Mouse (Mus musculus): Measurements from ENCODE around the gene Arl16. TPM values are rescaled to one million over a fixed set of nuclear protein-coding genes. Genes with fewer than 3 reads are reported as not detected.
"Not testable (repeated sequence)": the region's sequence is repeated elsewhere in the genome, so short reads cannot be mapped to it uniquely, and the experiment has no call there.

The Arl16 gene
- 21.1 and 23.8 TPM in 2 replicates for polyA plus RNA-seq (2012; rRNA removed)

DNA sequence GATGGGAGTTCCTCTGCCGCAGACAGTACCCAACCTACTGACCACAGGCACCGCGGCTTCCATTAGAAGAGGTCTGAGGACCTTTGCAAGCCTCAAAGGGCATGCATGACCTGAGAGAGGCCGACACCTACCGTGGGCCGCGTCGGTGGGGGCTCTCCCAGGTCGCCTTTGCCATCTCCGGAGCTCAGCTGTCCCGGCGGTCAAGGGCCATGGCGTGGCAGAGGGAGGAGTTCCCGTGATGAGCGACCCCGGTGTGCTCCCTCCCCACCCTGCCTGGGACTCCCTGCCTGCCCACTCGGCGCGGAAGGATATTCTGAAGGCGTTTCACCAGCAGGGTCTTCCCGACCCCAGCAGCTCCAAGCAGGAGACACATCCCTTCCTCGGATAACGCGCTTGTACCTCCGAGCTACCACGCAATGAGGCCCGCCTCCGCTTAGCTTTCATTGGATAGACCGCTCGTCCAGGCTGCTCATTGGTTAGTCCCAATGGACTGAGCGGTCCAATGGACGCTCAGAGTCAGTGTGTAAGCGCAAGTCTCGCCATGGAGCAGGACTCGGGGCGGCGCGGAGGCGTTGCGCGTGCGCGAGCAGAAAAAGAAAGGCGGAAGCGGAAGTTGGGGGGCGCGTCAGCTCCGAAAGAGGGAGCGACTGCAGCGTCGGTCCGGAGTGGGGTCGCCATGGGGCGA, at the start of gene Arl16:
TSS of gene Arl16 (minus strand) at position 557 of the 685 bp plus-strand sequence.
- H3K36me3 ChIP-seq (ENCODE audit: control insufficient read depth, insufficient read depth, low read length), result no peaks in the 10 kb centered on the region; the same call in 1 of the 2 replicates
- H3K27me3 ChIP-seq (replicated peaks; ENCODE audit: control insufficient read depth, insufficient read depth, low read length), result no peaks in the 10 kb centered on the region
- H3K4me3 ChIP-seq (ENCODE audit: insufficient read depth, low read depth, low read length), result peak within 1 kb of the TSS; percentile 96
- under 1% methylated on average over 54 of the region's 54 CpGs for WGBS
- H3K27ac ChIP-seq (ENCODE audit: insufficient read depth, low read depth, low read length), result peak within 1 kb of the TSS; percentile 32; the same call in 1 of the 2 replicates
- H3K4me1 ChIP-seq (ENCODE audit: control insufficient read depth, insufficient read depth, low read length), result peaks cover 8% of the 10 kb centered on the region; the same call in 1 of the 2 replicates
- TF ChIP-seq POLR2A (IDR thresholded peaks at IDR 0.05; ENCODE audit: low read depth, low read length) (peak; percentile 48), CTCF (conservative IDR thresholded peaks at IDR 0.05; ENCODE audit: insufficient read depth, insufficient read length, low read depth, low read length) (no peak)
- peak; percentile 97 for DNase-seq

DNA sequence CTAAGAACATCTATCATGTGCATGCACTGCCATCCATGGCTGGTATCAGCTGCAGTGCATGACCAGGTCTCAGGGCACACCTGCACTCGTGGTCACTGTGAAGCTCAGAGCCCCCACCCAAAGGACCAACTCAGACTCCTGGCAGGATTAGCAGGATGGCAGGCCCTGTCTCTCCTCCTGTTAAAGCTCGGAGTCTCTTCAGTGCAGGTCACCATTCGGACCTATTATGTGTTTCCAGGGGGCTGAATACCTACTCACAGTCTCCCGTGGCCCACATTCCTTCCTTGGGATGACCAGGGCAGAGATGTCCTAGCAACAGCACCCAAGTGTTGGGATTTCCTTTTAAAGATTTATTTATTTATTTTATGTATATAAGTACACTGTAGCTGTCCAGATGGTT, 49.7 kb upstream of the Arl16 start:
- Histone ChIP-seq H3K36me3 (ENCODE audit: control insufficient read depth, insufficient read depth, low read length) (no peaks in the 10 kb centered on the region), H3K27ac (ENCODE audit: insufficient read depth, low read depth, low read length) (no peak overlapping the region), H3K4me3 (ENCODE audit: insufficient read depth, low read depth, low read length) (no peak overlapping the region), H3K4me1 (ENCODE audit: control insufficient read depth, insufficient read depth, low read length) (no peaks in the 10 kb centered on the region; the same call in 1 of the 2 replicates), H3K27me3 (replicated peaks; ENCODE audit: control insufficient read depth, insufficient read depth, low read length) (no peaks in the 10 kb centered on the region)
- TF ChIP-seq CTCF (conservative IDR thresholded peaks at IDR 0.05; ENCODE audit: insufficient read depth, insufficient read length, low read depth, low read length) (no peak), POLR2A (IDR thresholded peaks at IDR 0.05; ENCODE audit: low read depth, low read length) (no peak)
- DNase-seq, result no peak
- 86% methylated on average over 4 of the region's 4 CpGs for WGBS

DNA sequence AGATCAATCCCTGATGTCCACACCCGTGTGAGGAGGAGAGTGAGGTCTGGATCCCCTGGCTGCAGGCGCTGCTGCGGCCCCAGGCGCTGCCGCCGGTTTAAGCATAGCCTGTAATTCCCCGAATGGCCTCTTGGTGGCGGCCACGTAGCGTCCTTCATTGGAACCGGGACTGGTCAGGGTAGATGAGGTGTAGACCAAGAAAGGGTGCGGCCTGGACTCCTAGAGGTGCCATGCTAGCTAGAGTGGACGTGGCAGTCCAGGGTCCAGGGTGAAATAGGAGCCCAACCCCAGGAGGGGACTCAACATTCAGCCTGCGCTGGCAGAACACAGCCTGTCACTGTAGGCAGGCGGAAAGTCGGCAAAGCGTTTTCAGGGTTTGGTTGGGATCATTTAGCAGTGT, 48.2 kb upstream of the Arl16 start:
- TF ChIP-seq CTCF (conservative IDR thresholded peaks at IDR 0.05; ENCODE audit: insufficient read depth, insufficient read length, low read depth, low read length) (peak; percentile 95), POLR2A (IDR thresholded peaks at IDR 0.05; ENCODE audit: low read depth, low read length) (no peak)
- Histone ChIP-seq H3K27ac (ENCODE audit: insufficient read depth, low read depth, low read length) (no peak overlapping the region), H3K4me3 (ENCODE audit: insufficient read depth, low read depth, low read length) (no peak overlapping the region), H3K27me3 (replicated peaks; ENCODE audit: control insufficient read depth, insufficient read depth, low read length) (no peaks in the 10 kb centered on the region), H3K4me1 (ENCODE audit: control insufficient read depth, insufficient read depth, low read length) (no peaks in the 10 kb centered on the region; the same call in 1 of the 2 replicates), H3K36me3 (ENCODE audit: control insufficient read depth, insufficient read depth, low read length) (no peaks in the 10 kb centered on the region)
- DNase-seq, result peak; percentile 93
- 16% methylated on average over 17 of the region's 17 CpGs for WGBS

DNA sequence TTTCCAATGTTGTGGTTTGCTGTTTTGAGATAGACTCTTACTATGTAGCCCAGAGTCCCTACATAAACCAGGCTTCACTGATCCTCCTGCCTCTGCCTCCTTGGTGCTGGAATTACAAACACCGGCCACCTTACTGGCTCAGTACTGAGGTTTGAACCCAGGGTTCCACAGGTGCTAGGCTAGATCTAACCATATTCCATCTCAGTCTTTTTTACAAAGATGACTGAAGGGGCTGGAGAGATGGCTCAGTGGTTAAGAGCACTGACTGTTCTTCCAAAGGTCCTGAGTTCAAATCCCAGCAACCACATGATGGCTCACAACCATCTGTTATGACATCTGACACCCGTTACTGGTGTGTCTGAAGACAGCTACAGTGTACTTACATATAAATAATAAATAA, 46.9 kb upstream of the Arl16 start:
- not testable (repeated sequence) for H3K27ac ChIP-seq (ENCODE audit: insufficient read depth, low read depth, low read length); DNase-seq; H3K4me3 ChIP-seq (ENCODE audit: insufficient read depth, low read depth, low read length); H3K4me1 ChIP-seq (ENCODE audit: control insufficient read depth, insufficient read depth, low read length); H3K36me3 ChIP-seq (ENCODE audit: control insufficient read depth, insufficient read depth, low read length); H3K27me3 ChIP-seq (replicated peaks; ENCODE audit: control insufficient read depth, insufficient read depth, low read length)
- 89% methylated on average over 2 of the region's 2 CpGs for WGBS

DNA sequence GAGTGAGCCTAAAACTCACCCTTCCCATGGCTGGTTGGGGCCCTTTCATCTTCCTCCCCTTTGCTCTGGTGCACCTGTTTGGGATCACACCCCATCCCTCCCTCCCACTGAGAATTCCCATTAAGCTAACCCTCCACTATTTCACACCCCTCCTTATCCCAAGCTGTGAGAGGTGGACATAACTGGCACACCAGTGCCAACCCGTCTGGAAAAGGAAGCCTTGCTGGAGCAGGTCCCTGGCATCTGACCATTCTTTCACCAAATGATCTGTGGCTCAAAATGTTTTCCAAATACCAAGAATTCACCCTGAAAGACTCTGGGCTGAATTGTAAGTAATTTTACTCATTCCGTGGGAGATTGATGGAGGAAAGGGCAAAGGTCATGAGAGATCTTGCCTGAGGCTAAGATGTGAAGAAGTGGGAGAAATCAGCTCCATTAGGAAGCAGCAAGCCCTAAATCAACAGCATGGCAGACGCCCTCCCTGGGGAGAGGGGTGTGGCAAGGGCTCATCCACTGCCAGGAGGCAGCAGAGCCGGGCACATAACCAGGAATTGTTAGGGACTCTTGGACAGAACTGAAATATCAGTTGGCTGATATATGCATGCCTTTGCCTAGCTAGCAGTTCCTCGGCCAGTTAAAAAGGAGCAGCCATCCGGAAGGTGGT, 45.5 kb upstream of the Arl16 start:
- no peak overlapping the region for H3K4me3 ChIP-seq (ENCODE audit: insufficient read depth, low read depth, low read length)
- TF ChIP-seq CTCF (conservative IDR thresholded peaks at IDR 0.05; ENCODE audit: insufficient read depth, insufficient read length, low read depth, low read length) (no peak), POLR2A (IDR thresholded peaks at IDR 0.05; ENCODE audit: low read depth, low read length) (no peak)

DNA sequence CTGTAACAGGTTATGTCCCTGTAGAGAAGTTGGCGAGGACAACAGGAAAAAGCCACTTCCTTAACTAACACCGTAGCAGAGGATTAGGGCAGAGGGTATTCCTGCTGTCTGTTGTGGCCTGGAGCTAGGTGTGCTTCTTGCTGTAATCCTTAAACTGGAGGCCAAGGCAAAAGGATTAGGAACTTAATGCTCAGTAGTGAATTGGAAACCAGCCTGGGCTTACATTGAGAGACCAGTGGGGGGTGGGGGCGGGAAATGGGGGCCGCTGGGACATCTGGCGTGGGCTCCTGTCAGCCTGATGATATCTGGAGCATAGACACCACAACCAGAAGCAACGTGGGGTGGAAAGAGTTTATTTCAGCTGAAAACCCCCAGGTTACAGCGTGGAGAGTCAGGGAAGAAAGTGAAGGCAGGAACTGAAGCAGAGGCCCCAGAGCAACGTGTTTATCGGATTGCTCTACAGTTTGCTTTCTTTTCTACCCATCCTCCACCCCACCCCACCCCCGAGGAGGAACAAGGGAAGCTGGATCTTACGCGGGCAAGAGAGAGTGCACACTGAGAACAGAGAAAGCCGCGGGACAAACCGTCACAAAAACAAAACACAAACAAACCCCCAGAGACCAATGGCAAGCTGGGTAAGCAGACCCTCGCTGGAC, 43.1 kb upstream of the Arl16 start:
- H3K27me3 ChIP-seq (replicated peaks; ENCODE audit: control insufficient read depth, insufficient read depth, low read length), result no peaks in the 10 kb centered on the region
- no peaks in the 10 kb centered on the region for H3K36me3 ChIP-seq (ENCODE audit: control insufficient read depth, insufficient read depth, low read length)
- no peak for DNase-seq
- H3K27ac ChIP-seq (ENCODE audit: insufficient read depth, low read depth, low read length), result no peak overlapping the region
- TF ChIP-seq CTCF (conservative IDR thresholded peaks at IDR 0.05; ENCODE audit: insufficient read depth, insufficient read length, low read depth, low read length) (no peak), POLR2A (IDR thresholded peaks at IDR 0.05; ENCODE audit: low read depth, low read length) (no peak)
- H3K4me1 ChIP-seq (ENCODE audit: control insufficient read depth, insufficient read depth, low read length), result peaks cover 10% of the 10 kb centered on the region; the same call in 1 of the 2 replicates
- WGBS, result 29% methylated on average over 16 of the region's 16 CpGs
- peak overlapping the region; percentile 30; the same call in 1 of the 2 replicates for H3K4me3 ChIP-seq (ENCODE audit: insufficient read depth, low read depth, low read length)

More for the DNA sequence above, 45.5 kb upstream of the Arl16 start:
- no peaks in the 10 kb centered on the region for H3K36me3 ChIP-seq (ENCODE audit: control insufficient read depth, insufficient read depth, low read length)
- peak; percentile 59 for DNase-seq
- no peak overlapping the region for H3K27ac ChIP-seq (ENCODE audit: insufficient read depth, low read depth, low read length)
- 31% methylated on average over 6 of the region's 6 CpGs for WGBS
- no peaks in the 10 kb centered on the region for H3K27me3 ChIP-seq (replicated peaks; ENCODE audit: control insufficient read depth, insufficient read depth, low read length)
- H3K4me1 ChIP-seq (ENCODE audit: control insufficient read depth, insufficient read depth, low read length), result peaks cover 7% of the 10 kb centered on the region; the same call in 1 of the 2 replicates

DNA sequence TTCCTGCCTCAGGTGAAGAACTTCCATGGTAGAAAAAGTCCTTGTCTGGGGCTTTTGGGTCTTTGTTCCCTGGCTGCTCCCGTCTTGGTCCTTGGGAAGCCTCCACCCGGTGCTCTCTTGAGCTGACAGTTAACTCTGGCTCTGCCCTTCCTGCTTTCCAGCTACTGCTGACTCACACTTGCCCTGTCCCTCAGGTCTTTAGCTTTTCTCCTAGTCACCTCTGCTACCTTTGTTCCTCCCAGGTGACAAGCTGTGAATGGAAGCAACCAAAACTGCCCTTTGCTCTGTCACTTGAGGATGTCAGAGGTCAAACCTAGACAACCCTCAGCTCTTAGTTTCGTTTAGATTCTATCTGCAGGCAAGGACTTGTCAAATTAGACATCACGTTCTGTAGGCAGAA, 42.5 kb upstream of the Arl16 start:
- H3K4me1 ChIP-seq (ENCODE audit: control insufficient read depth, insufficient read depth, low read length), result peaks cover 10% of the 10 kb centered on the region; the same call in 1 of the 2 replicates
- no peak overlapping the region for H3K4me3 ChIP-seq (ENCODE audit: insufficient read depth, low read depth, low read length)
- DNase-seq, result no peak
- WGBS, result 41% methylated on average over 4 of the region's 4 CpGs
- H3K36me3 ChIP-seq (ENCODE audit: control insufficient read depth, insufficient read depth, low read length), result no peaks in the 10 kb centered on the region
- TF ChIP-seq POLR2A (IDR thresholded peaks at IDR 0.05; ENCODE audit: low read depth, low read length) (no peak), CTCF (conservative IDR thresholded peaks at IDR 0.05; ENCODE audit: insufficient read depth, insufficient read length, low read depth, low read length) (no peak)
- H3K27ac ChIP-seq (ENCODE audit: insufficient read depth, low read depth, low read length), result no peak overlapping the region
- H3K27me3 ChIP-seq (replicated peaks; ENCODE audit: control insufficient read depth, insufficient read depth, low read length), result no peaks in the 10 kb centered on the region
